7 mouse cellular contexts compared by ENCODE assay signal in genomic region chr2:135361798-135362197, GRCm38 (mm10).
DNase-seq lines count a peak whose midpoint lies in the region; ATAC-seq and TF ChIP-seq lines count a peak whose summit lies in the region.

No protein-coding gene starts in this region.

- H3K4me3 ChIP-seq in CH12.LX (replicated peaks in 1 of 3; ENCODE audit: low read depth in 2 of 3, low read length in 2 of 3, poor library complexity in 1 of 3): no peak overlapping the region
- no peak overlapping the region for H3K4me3 ChIP-seq in forebrain, embryonic 12.5 days (replicated peaks)
- no peak overlapping the region for H3K4me3 ChIP-seq in lung, adult 2 months (replicated peaks; ENCODE audit: extremely low read depth, low read depth, low read length)
- no peak overlapping the region for H3K4me3 ChIP-seq in stomach, postnatal 0 days (ENCODE audit: low read depth, low read length)

- no peak overlapping the region for H3K9ac ChIP-seq in CH12.LX (ENCODE audit: insufficient read depth, low read depth)
- no peak overlapping the region for H3K9ac ChIP-seq in forebrain, embryonic 12.5 days
- no peak overlapping the region for H3K9ac ChIP-seq in stomach, postnatal 0 days (ENCODE audit: low read length)

- H3K27ac ChIP-seq in CH12.LX (ENCODE audit: insufficient read depth, low read depth): no peak overlapping the region
- no peak overlapping the region for H3K27ac ChIP-seq in forebrain, embryonic 12.5 days
- H3K27ac ChIP-seq in stomach, postnatal 0 days (replicated peaks): no peak overlapping the region

- dilution Hi-C loops in CH12.LX (cut with MboI; ENCODE audit: extremely low pct_ligation_motif_present, extremely low pct_unique_long_range_greater_than_20kb, low sequenced_read_pairs): no loop called here

- H3K4me2 ChIP-seq in CH12.LX (ENCODE audit: insufficient read depth, low read depth, poor library complexity, severe bottlenecking): no peak overlapping the region
- no peak overlapping the region for H3K4me2 ChIP-seq in forebrain, embryonic 12.5 days
- no peak overlapping the region for H3K4me2 ChIP-seq in stomach, postnatal 0 days (replicated peaks; ENCODE audit: low read depth)

- H3K36me3 ChIP-seq in CH12.LX (replicated peaks in 1 of 2; ENCODE audit: control insufficient read depth in 1 of 2, insufficient read depth in 1 of 2, low read length in 1 of 2): no peaks in the 10 kb centered on the region
- H3K36me3 ChIP-seq in forebrain, embryonic 12.5 days (replicated peaks): no peaks in the 10 kb centered on the region
- no peaks in the 10 kb centered on the region for H3K36me3 ChIP-seq in stomach, postnatal 0 days (ENCODE audit: control insufficient read depth, insufficient read depth, low read length)

- WGBS in forebrain, embryonic 12.5 days: 26% methylated on average over 1 of the region's 1 CpGs
- WGBS in lung, adult 2 months: 9% methylated on average over 1 of the region's 1 CpGs
- 9% methylated on average over 1 of the region's 1 CpGs for WGBS in stomach, postnatal 0 days

- peak; percentile 52 for DNase-seq in layer of hippocampus, adult 11-12 months (ENCODE audit: low spot score)
- DNase-seq in layer of hippocampus, adult 8-10 months (ENCODE audit: low spot score in 2 of 2): no peak
- DNase-seq in CH12.LX (ENCODE audit: extremely low read depth) (no peak), WW6 (ENCODE audit: low read depth, low spot score) (peak; percentile 45)
- no peak for DNase-seq in lung, adult 2 months
- DNase-seq in stomach, postnatal 0 days (ENCODE audit: low spot score): no peak

- H3K9me3 ChIP-seq in CH12.LX (replicated peaks; ENCODE audit: low read length): peaks cover 76% of the 10 kb centered on the region
- H3K9me3 ChIP-seq in forebrain, embryonic 12.5 days: no peaks in the 10 kb centered on the region
- H3K9me3 ChIP-seq in stomach, postnatal 0 days (ENCODE audit: control insufficient read depth, low read length): no peaks in the 10 kb centered on the region

- H3K27me3 ChIP-seq in CH12.LX (replicated peaks): no peaks in the 10 kb centered on the region
- no peaks in the 10 kb centered on the region for H3K27me3 ChIP-seq in forebrain, embryonic 12.5 days
- no peaks in the 10 kb centered on the region for H3K27me3 ChIP-seq in stomach, postnatal 0 days (ENCODE audit: control insufficient read depth, insufficient read depth, low read length)

- TF ChIP-seq POLR2A in CH12.LX (IDR thresholded peaks at IDR 0.05; ENCODE audit: low read depth, low read length): no peak
- TF ChIP-seq POLR2A in lung, adult 2 months (IDR thresholded peaks at IDR 0.05; ENCODE audit: borderline replicate concordance, extremely low read depth, low read depth, low read length): no peak

- ATAC-seq in forebrain, embryonic 12.5 days (ENCODE audit: low FRiP score): 0 out of 2 replicates have a peak, but pooled peaks have one; percentile 21
- no peak for ATAC-seq in stomach, postnatal 0 days (ENCODE audit: low FRiP score, low TSS enrichment)

- no peaks in the 10 kb centered on the region for H3K79me2 ChIP-seq in CH12.LX (replicated peaks; ENCODE audit: control insufficient read depth, extremely low read depth, insufficient read depth, poor library complexity, severe bottlenecking)

- TF ChIP-seq CTCF in CH12.LX (conservative IDR thresholded peaks at IDR 0.05 in 1 of 2, IDR thresholded peaks at IDR 0.05 in 1 of 2; ENCODE audit: low read depth in 2 of 2, low read length in 2 of 2): peak in 1 of 2 experiments; percentile 23; a peak in 1 of 4 replicates
- TF ChIP-seq CTCF in lung, adult 2 months (IDR thresholded peaks at IDR 0.05; ENCODE audit: insufficient read depth, low read length): peak; percentile 51; the same call in 1 of the 2 replicates
- peak; percentile 93 for TF ChIP-seq CTCF in stomach, postnatal 0 days (IDR thresholded peaks at IDR 0.05; ENCODE audit: low read depth)

- no peak for TF ChIP-seq EP300 in CH12.LX (IDR thresholded peaks at IDR 0.05; ENCODE audit: low read length)
- TF ChIP-seq EP300 in stomach, postnatal 0 days (optimal IDR thresholded peaks at IDR 0.05): no peak

- in situ Hi-C loops in CH12.LX (cut with MboI; ENCODE audit: low pct_ligation_motif_present, low pct_unique_long_range_greater_than_20kb, low sequenced_read_pairs): no loop called here

- TF ChIP-seq RAD21 in CH12.LX (IDR thresholded peaks at IDR 0.05; ENCODE audit: low read depth, low read length): peak; percentile 3

- no peaks in the 10 kb centered on the region for H3K4me1 ChIP-seq in CH12.LX (ENCODE audit: control insufficient read depth in 1 of 2, insufficient read depth in 2 of 2)
- H3K4me1 ChIP-seq in forebrain, embryonic 12.5 days: no peaks in the 10 kb centered on the region
- H3K4me1 ChIP-seq in lung, adult 2 months (ENCODE audit: control insufficient read depth, insufficient read depth, low read length): peaks cover 4% of the 10 kb centered on the region; the same call in 1 of the 2 replicates
- H3K4me1 ChIP-seq in stomach, postnatal 0 days (replicated peaks; ENCODE audit: control insufficient read depth, insufficient read depth): no peaks in the 10 kb centered on the region

TF ChIP-seq in CH12.LX, 34 proteins besides CTCF, POLR2A, EP300 and RAD21:
- no peak for TF ChIP-seq MAX (IDR thresholded peaks at IDR 0.05; ENCODE audit: low read length)

Comparison
In these comparisons a context has a peak if more than half of its experiments do, and no peak if none do; other contexts are left out.
1. DNase-seq: peak in layer of hippocampus, adult 11-12 months (single experiment) and WW6 (single experiment); none in layer of hippocampus, adult 8-10 months (0 of 2), CH12.LX (single experiment), lung, adult 2 months (single experiment) and stomach, postnatal 0 days (single experiment).